16 mouse cellular contexts compared by ENCODE assay signal in the genomic region with DNA sequence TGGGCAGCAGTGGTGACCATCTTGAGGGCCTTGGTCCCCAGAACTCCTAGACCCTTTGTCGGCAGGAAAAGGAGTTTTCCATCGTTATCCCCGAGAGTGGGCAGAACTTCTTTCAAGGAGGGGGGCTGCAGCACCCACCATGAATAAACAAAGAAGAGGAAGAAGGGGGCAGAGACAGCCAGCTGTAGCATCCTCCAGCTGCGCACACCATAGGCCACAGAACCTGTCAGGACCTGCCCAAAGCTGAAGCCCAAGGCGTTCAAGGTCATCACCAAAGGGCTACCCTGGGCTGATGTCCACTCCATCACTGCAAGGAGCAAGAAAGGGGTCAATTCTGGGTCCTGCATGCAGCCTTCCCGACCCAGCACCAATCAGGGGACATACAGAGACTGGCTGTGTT. TPM values are rescaled to one million over a fixed set of nuclear protein-coding genes. Genes with fewer than 3 reads are reported as not detected.
"Had no signal": no experiment of that assay in that cellular context is flagged by ENCODE, and none has a peak within 500 bp of the region (broad histone marks: within the 10 kb centered on the region; RNA-seq: fewer than 3 reads in every experiment).

No protein-coding gene starts in this region.

- H3K4me1 ChIP-seq: limb, embryonic 10.5 days; liver, embryonic 15.5 days; neural tube, embryonic 12.5 days; stomach, embryonic 15.5 days had no signal

- DNase-seq: kidney, postnatal 4 days; lung, adult 2 months; midbrain, embryonic 14.5 days; thymus, adult 2 months; thymus, postnatal 25 days had no signal

- H3K4me2 ChIP-seq: liver, embryonic 11.5 days; liver, embryonic 15.5 days; neural tube, embryonic 12.5 days; stomach, embryonic 15.5 days had no signal

- H3K36me3 ChIP-seq: limb, embryonic 10.5 days; liver, embryonic 15.5 days; neural tube, embryonic 12.5 days; stomach, embryonic 15.5 days had no signal

- H3K4me3 ChIP-seq: layer of hippocampus, adult 2 months; limb, embryonic 10.5 days; liver, embryonic 15.5 days; neural tube, embryonic 12.5 days; stomach, embryonic 15.5 days had no signal

- H3K27ac ChIP-seq: layer of hippocampus, adult 2 months; limb, embryonic 10.5 days; liver, embryonic 15.5 days; neural tube, embryonic 12.5 days; stomach, embryonic 15.5 days had no signal

- H3K9ac ChIP-seq: liver, embryonic 15.5 days; neural tube, embryonic 12.5 days; stomach, embryonic 15.5 days had no signal

- H3K27me3 ChIP-seq: neural tube, embryonic 12.5 days; stomach, embryonic 15.5 days had no signal

- H3K9me3 ChIP-seq: limb, embryonic 10.5 days; liver, embryonic 15.5 days; neural tube, embryonic 12.5 days; stomach, embryonic 15.5 days had no signal

RNA-seq across cellular contexts. Expression of gene Slc22a12, which starts 2.6 kb away (rescaled TPM):
- total RNA-seq: megakaryocyte progenitor cell, adult 5-6 weeks; monocyte, adult 5-6 weeks; neutrophil, adult 5-6 weeks had no signal
- polyA plus RNA-seq: limb, embryonic 10.5 days; limb, embryonic 14.5 days; liver, embryonic 11.5 days; liver, embryonic 15.5 days; midbrain, embryonic 14.5 days; neural tube, embryonic 12.5 days; stomach, embryonic 15.5 days; urinary bladder, adult 2 months had no signal
